29 mouse cellular contexts compared by ENCODE assay signal in genomic region chr1:88464109-88464905, GRCm38 (mm10). TPM values are rescaled to one million over a fixed set of nuclear protein-coding genes. Genes with fewer than 3 reads are reported as not detected.
DNase-seq lines count a peak whose midpoint lies in the region; ATAC-seq and TF ChIP-seq lines count a peak whose summit lies in the region.
"Had no signal": no experiment of that assay in that cellular context is flagged by ENCODE, and none has a peak within 500 bp of the region (broad histone marks: within the 10 kb centered on the region; RNA-seq: fewer than 3 reads in every experiment).

No protein-coding gene starts in this region.

- H3K4me1 ChIP-seq in lung, postnatal 0 days (ENCODE audit: insufficient read depth, low read depth, low read length), result no peaks in the 10 kb centered on the region
- H3K4me1 ChIP-seq: hindbrain, embryonic 15.5 days had no signal

- DNase-seq in lung, postnatal 0 days (ENCODE audit: low spot score), result no peak
- DNase-seq in lung, postnatal 4 days, result no peak
- peak; percentile 26 for DNase-seq in adipocyte (ENCODE audit: low spot score)
- no peak for DNase-seq in gastrocnemius, postnatal 10 days
- no peak for DNase-seq in thymus, adult 18-20 months
- DNase-seq in adrenal gland, adult (ENCODE audit: inconsistent age in 2 of 2, low spot score in 1 of 2), result no peak
- DNase-seq: adrenal gland, postnatal 10 days; cerebellum, adult 8-10 months; cerebellum, postnatal 36 days; heart, postnatal 4 days; kidney, adult 18-20 months; layer of hippocampus, postnatal 36 days; lung, postnatal 36 days; midbrain, embryonic 14.5 days; right cerebral cortex, adult 18-20 months; right cerebral cortex, postnatal 4 days; thymus, postnatal 4 days had no signal

- TF ChIP-seq CTCF in lung, postnatal 0 days (IDR thresholded peaks at IDR 0.05), result no peak

- H3K27me3 ChIP-seq in lung, postnatal 0 days (replicated peaks; ENCODE audit: insufficient read depth, low read length), result no peaks in the 10 kb centered on the region
- H3K27me3 ChIP-seq in myocyte (ENCODE audit: control insufficient read depth, insufficient read depth, insufficient read length), result no peaks in the 10 kb centered on the region
- H3K27me3 ChIP-seq: forebrain, embryonic 15.5 days; hindbrain, embryonic 15.5 days; neural tube, embryonic 13.5 days had no signal

- H3K4me2 ChIP-seq in lung, postnatal 0 days (replicated peaks; ENCODE audit: low read depth, low read length), result no peak overlapping the region
- H3K4me2 ChIP-seq in myocyte (ENCODE audit: low read depth), result no peak overlapping the region
- H3K4me2 ChIP-seq: forebrain, embryonic 15.5 days; hindbrain, embryonic 15.5 days; neural tube, embryonic 13.5 days had no signal

- H3K4me3 ChIP-seq in lung, postnatal 0 days (ENCODE audit: low read depth, low read length), result no peak overlapping the region
- H3K4me3 ChIP-seq in myocyte, result no peak overlapping the region
- H3K4me3 ChIP-seq: forebrain, embryonic 15.5 days; heart, embryonic 10.5 days; hindbrain, embryonic 15.5 days; neural tube, embryonic 13.5 days had no signal

- WGBS in lung, postnatal 0 days, result 61% methylated on average over 6 of the region's 6 CpGs

- TF ChIP-seq POLR2A in myocyte (IDR thresholded peaks at IDR 0.05; ENCODE audit: insufficient read length, low read depth), result no peak

- H3K27ac ChIP-seq in lung, postnatal 0 days (ENCODE audit: low read length), result peak overlapping the region; percentile 69; the same call in 1 of the 2 replicates
- H3K27ac ChIP-seq: forebrain, embryonic 15.5 days; heart, embryonic 10.5 days; hindbrain, embryonic 15.5 days; neural tube, embryonic 13.5 days had no signal

- H3K9ac ChIP-seq in lung, postnatal 0 days (replicated peaks; ENCODE audit: low read depth), result no peak overlapping the region
- H3K9ac ChIP-seq: forebrain, embryonic 15.5 days; hindbrain, embryonic 15.5 days; neural tube, embryonic 13.5 days had no signal

- no peak overlapping the region for H3ac ChIP-seq in myocyte (ENCODE audit: control insufficient read depth, insufficient read length)

- no peaks in the 10 kb centered on the region for H3K36me3 ChIP-seq in lung, postnatal 0 days (ENCODE audit: insufficient read depth, low read length)
- H3K36me3 ChIP-seq in myocyte (ENCODE audit: control insufficient read depth, insufficient read depth), result no peaks in the 10 kb centered on the region
- H3K36me3 ChIP-seq: forebrain, embryonic 15.5 days; heart, embryonic 10.5 days; hindbrain, embryonic 15.5 days; neural tube, embryonic 13.5 days had no signal

- no peaks in the 10 kb centered on the region for H3K79me2 ChIP-seq in myocyte (ENCODE audit: control insufficient read depth, insufficient read depth)

- ATAC-seq in lung, postnatal 0 days, result no peak
- ATAC-seq: forebrain, embryonic 15.5 days had no signal

- no peaks in the 10 kb centered on the region for H3K9me3 ChIP-seq in lung, postnatal 0 days (ENCODE audit: low read length)
- H3K9me3 ChIP-seq: forebrain, embryonic 15.5 days; heart, embryonic 10.5 days; hindbrain, embryonic 15.5 days; neural tube, embryonic 13.5 days had no signal

- TF ChIP-seq EP300 in lung, postnatal 0 days (IDR thresholded peaks at IDR 0.05), result no peak

TF ChIP-seq in myocyte, 11 proteins besides CTCF, POLR2A, EP300 and RAD21:
- TF ChIP-seq USF1 (IDR thresholded peaks at IDR 0.05; ENCODE audit: low read depth) (peak; percentile 83), POLR2AphosphoS2 (IDR thresholded peaks at IDR 0.05; ENCODE audit: insufficient read length, low read depth) (no peak)

RNA-seq across cellular contexts. Expression of gene Glrp1, which starts 45.6 kb away (rescaled TPM):
- polyA plus RNA-seq in lung, postnatal 0 days (2015; fragmentation: Nextera tagmentation; extraction: Ambion mirVana), result 0.06 TPM in 1 of 2 replicates, not detected in the other
- polyA plus RNA-seq in myocyte (2012; fragmentation: generic; extraction: Trizol), result 5.0 TPM
- not detected for total RNA-seq in gastrocnemius, postnatal 10 days (2021)
- total RNA-seq: adrenal gland, postnatal 10 days; gastrocnemius, adult 8-10 months; heart, postnatal 4 days; layer of hippocampus, adult 18-20 months; layer of hippocampus, postnatal 36 days had no signal
- polyA plus RNA-seq: forebrain, embryonic 15.5 days; heart, embryonic 10.5 days; hindbrain, embryonic 15.5 days; kidney, embryonic 16.5 days; limb, embryonic 11.5 days; midbrain, embryonic 14.5 days; neural tube, embryonic 13.5 days; stomach, embryonic 14.5 days had no signal

RNA-seq across cellular contexts. Expression of gene Spp2, which starts 57.5 kb away (rescaled TPM):
- not detected in 2 replicates for polyA plus RNA-seq in lung, postnatal 0 days (2015; fragmentation: Nextera tagmentation; extraction: Ambion mirVana)
- not detected for polyA plus RNA-seq in myocyte (2012; fragmentation: generic; extraction: Trizol)
- total RNA-seq in gastrocnemius, postnatal 10 days (2021), result under 1 TPM in 1 of 2 experiments, not detected in 1; 0.52 TPM
- total RNA-seq: gastrocnemius, adult 8-10 months; granulocyte monocyte progenitor cell, adult 5-6 weeks; heart, postnatal 4 days; layer of hippocampus, adult 18-20 months; layer of hippocampus, postnatal 36 days; megakaryocyte-erythroid progenitor cell, adult 5-6 weeks had no signal
- polyA plus RNA-seq: forebrain, embryonic 15.5 days; limb, embryonic 11.5 days had no signal
